Mouse (Mus musculus) ES-E14 (cell line): ENCODE measurements around the gene Hspb3.

Experiments
- CHD2 ChIP-seq: IDR thresholded peaks from 2 replicates; pipeline ENCODE4 v1.6.1; 2014; ENCODE audit warnings: mild to moderate bottlenecking, low read depth, low read length, inconsistent platforms
- HCFC1 ChIP-seq: IDR thresholded peaks from 2 replicates; pipeline ENCODE4 v1.6.1; 2012; ENCODE audit warnings: low read length, inconsistent platforms, borderline replicate concordance; ENCODE audit not compliant: insufficient read depth
- ZC3H11A ChIP-seq: IDR thresholded peaks from 2 replicates; pipeline ENCODE4 v1.6.1; 2012; ENCODE audit warnings: low read depth, mild to moderate bottlenecking, inconsistent platforms, low read length, borderline replicate concordance
- ZNF384 ChIP-seq: IDR thresholded peaks from 2 replicates; pipeline ENCODE4 v1.6.1; 2012; ENCODE audit warnings: low read depth, low read length, inconsistent platforms

- TF ChIP-seq CHD2 (no peak), ZNF384 (no peak), ZC3H11A (no peak), HCFC1 (no peak)
These were observed 19.3 kb upstream of the Hspb3 start for GRCm38 (mm10) chr13:113682821-113683220.
